Mouse (Mus musculus) kidney, adult 2 months (tissue): Measurements from ENCODE around the gene Pdp2. TPM values are rescaled to one million over a fixed set of nuclear protein-coding genes. Genes with fewer than 3 reads are reported as not detected.
"Not testable (repeated sequence)": the region's sequence is repeated elsewhere in the genome, so short reads cannot be mapped to it uniquely, and the experiment has no call there.

Experiments
- DNase-seq: peaks from one replicate; pipeline ENCODE4 v3.0.0; 2021
- H3K27ac ChIP-seq: fragments of 200-500 bp; 2 replicates; pipeline ENCODE4 v1.5.1; 2012; ENCODE audit warnings: low read depth, low read length, control low read depth, inconsistent platforms; ENCODE audit not compliant: insufficient read depth
- H3K27me3 ChIP-seq: fragments of 200-500 bp; replicated peaks from 2 replicates; pipeline ENCODE4 v1.6.1; 2012; ENCODE audit warnings: mild to moderate bottlenecking, moderate library complexity, low read length, inconsistent platforms; ENCODE audit not compliant: control insufficient read depth, insufficient read depth
- H3K36me3 ChIP-seq: fragments of 200-500 bp; 2 replicates; pipeline ENCODE4 v1.6.1; 2012; ENCODE audit warnings: mild to moderate bottlenecking, moderate library complexity, low read length, inconsistent platforms; ENCODE audit not compliant: control insufficient read depth, insufficient read depth
- H3K4me1 ChIP-seq: fragments of 200-500 bp; 2 replicates; pipeline ENCODE4 v1.6.1; 2011; ENCODE audit warnings: low read length; ENCODE audit not compliant: control insufficient read depth, insufficient read depth
- H3K4me3 ChIP-seq: fragments of 200-500 bp; 2 replicates; pipeline ENCODE4 v1.5.1; 2011; ENCODE audit warnings: mild to moderate bottlenecking, low read depth, low read length, control low read depth; ENCODE audit not compliant: insufficient read depth
- CTCF ChIP-seq: fragments of 200-500 bp; conservative IDR thresholded peaks from 2 replicates; pipeline ENCODE4 v1.5.1; 2011; ENCODE audit warnings: low read depth, mild to moderate bottlenecking, control low read depth, low read length, moderate library complexity, mixed read lengths; ENCODE audit not compliant: insufficient read depth, insufficient read length
- POLR2A ChIP-seq: fragments of 200-500 bp; IDR thresholded peaks from one replicate; pipeline ENCODE4 v1.6.1; 2011; ENCODE audit warnings: low read depth, low read length, control low read depth
- WGBS: fragments of 180-500 bp; shearing (Covaris S2); methylation state at CpG from one replicate; pipeline ENCODE4 v1.1.7; 2018; 5-methylcytosine and 5-hydroxymethylcytosine counted together
- polyA plus RNA-seq: library from polyadenylated mRNA; depleted of rRNA; stranded (reverse); fragments of >200 nt; gene quantifications from 2 replicates; pipeline ENCODE4 v1.2.3, GENCODE M21; 2012

Gene Pdp2
- polyA plus RNA-seq, 1 experiment: 29.2 TPM

GRCm38 (mm10) chr8:104564633-104565456 lies 26.4 kb upstream of the Pdp2 start:
- peak; percentile 92 for TF ChIP-seq CTCF
- TF ChIP-seq POLR2A: no peak
- H3K36me3 ChIP-seq: no peaks in the 10 kb centered on the region
- WGBS: 11% methylated on average over 22 of the region's 22 CpGs
- no peaks in the 10 kb centered on the region for H3K27me3 ChIP-seq
- no peak overlapping the region for H3K4me3 ChIP-seq
- H3K4me1 ChIP-seq: no peaks in the 10 kb centered on the region
- peak; percentile 93 for DNase-seq
- no peak overlapping the region for H3K27ac ChIP-seq

GRCm38 (mm10) chr8:104565457-104565798 lies 25.8 kb upstream of the Pdp2 start:
- Histone ChIP-seq H3K4me3 (no peak overlapping the region), H3K27ac (no peak overlapping the region), H3K36me3 (no peaks in the 10 kb centered on the region), H3K27me3 (no peaks in the 10 kb centered on the region), H3K4me1 (no peaks in the 10 kb centered on the region)
- WGBS: 97% methylated on average over 5 of the region's 5 CpGs
- no peak for DNase-seq
- no peak for TF ChIP-seq CTCF
- TF ChIP-seq POLR2A: no peak

- Histone ChIP-seq H3K36me3 (no peaks in the 10 kb centered on the region), H3K27me3 (no peaks in the 10 kb centered on the region), H3K4me1 (no peaks in the 10 kb centered on the region), H3K4me3 (no peak overlapping the region), H3K27ac (no peak overlapping the region)
- 0 out of 2 replicates have a peak, but pooled peaks have one; percentile 31 for TF ChIP-seq CTCF
- no peak for TF ChIP-seq POLR2A
- WGBS: 19% methylated on average over 1 of the region's 1 CpGs
- DNase-seq: peak; percentile 79
These were observed 21.7 kb upstream of the Pdp2 start for GRCm38 (mm10) chr8:104569559-104569958.

- 4% methylated on average over 26 of the region's 26 CpGs for WGBS
- Histone ChIP-seq H3K4me1 (no peaks in the 10 kb centered on the region), H3K4me3 (peak overlapping the region; percentile 52), H3K27ac (no peak overlapping the region), H3K27me3 (no peaks in the 10 kb centered on the region), H3K36me3 (no peaks in the 10 kb centered on the region)
- DNase-seq: peak; percentile 89
- TF ChIP-seq CTCF (peak; percentile 76), POLR2A (no peak)
These were observed 20.6 kb upstream of the Pdp2 start for GRCm38 (mm10) chr8:104570436-104571343.

GRCm38 (mm10) chr8:104576820-104577219 lies 14.4 kb upstream of the Pdp2 start:
- DNase-seq: no peak
- Histone ChIP-seq H3K4me1 (no peaks in the 10 kb centered on the region), H3K4me3 (no peak overlapping the region), H3K27ac (no peak overlapping the region), H3K36me3 (no peaks in the 10 kb centered on the region), H3K27me3 (no peaks in the 10 kb centered on the region)
- 92% methylated on average over 3 of the region's 3 CpGs for WGBS
- TF ChIP-seq CTCF (no peak), POLR2A (no peak)

GRCm38 (mm10) chr8:104577606-104578005 lies 13.6 kb upstream of the Pdp2 start:
- not testable (repeated sequence) for H3K36me3 ChIP-seq, H3K27ac ChIP-seq, DNase-seq, H3K27me3 ChIP-seq, H3K4me3 ChIP-seq, H3K4me1 ChIP-seq
- WGBS: 84% methylated on average over 17 of the region's 17 CpGs

- no peaks in the 10 kb centered on the region for H3K27me3 ChIP-seq
- H3K36me3 ChIP-seq: no peaks in the 10 kb centered on the region
- H3K4me1 ChIP-seq: no peaks in the 10 kb centered on the region
- no peak for DNase-seq
- TF ChIP-seq POLR2A (no peak), CTCF (no peak)
- 56% methylated on average over 1 of the region's 1 CpGs for WGBS
- no peak overlapping the region for H3K4me3 ChIP-seq
- H3K27ac ChIP-seq: no peak overlapping the region
These were observed 6.7 kb upstream of the Pdp2 start for GRCm38 (mm10) chr8:104584522-104584921.
